Mouse (Mus musculus): Measurements from ENCODE around the gene Tmem273.

Tmem273 gene

DNA sequence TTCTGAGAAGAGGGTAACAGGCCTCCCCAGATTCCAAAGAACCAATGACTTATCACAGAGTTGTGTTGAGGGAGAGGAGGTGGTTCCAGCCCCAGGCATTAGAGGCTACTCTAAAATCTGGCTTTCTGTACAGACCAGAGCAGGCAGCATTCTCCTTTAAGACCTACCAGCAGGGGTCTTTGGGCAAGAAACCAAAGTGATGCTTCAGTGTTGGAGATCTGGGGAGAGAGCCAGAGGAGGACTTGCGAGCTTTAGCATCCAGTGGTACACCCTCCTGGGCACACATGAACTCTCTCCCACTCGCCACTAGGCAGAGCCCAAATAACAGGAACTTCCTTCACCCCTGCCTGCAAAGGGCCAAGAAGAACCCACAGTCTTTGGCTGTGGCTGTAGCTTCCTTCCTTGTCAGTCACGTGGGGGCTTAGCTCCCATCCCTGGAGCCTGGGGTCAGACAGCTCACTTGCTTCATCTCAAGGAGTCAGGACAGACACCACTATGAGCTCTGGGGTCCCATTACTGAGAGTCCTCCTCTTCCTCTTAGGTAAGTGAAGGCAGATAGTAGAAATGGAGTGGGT, at the start of gene Tmem273:
Gene Tmem273 (plus strand): TSS at position 408 of the 575 bp plus-strand sequence.
- DNase-seq, result peak; percentile 13

DNA sequence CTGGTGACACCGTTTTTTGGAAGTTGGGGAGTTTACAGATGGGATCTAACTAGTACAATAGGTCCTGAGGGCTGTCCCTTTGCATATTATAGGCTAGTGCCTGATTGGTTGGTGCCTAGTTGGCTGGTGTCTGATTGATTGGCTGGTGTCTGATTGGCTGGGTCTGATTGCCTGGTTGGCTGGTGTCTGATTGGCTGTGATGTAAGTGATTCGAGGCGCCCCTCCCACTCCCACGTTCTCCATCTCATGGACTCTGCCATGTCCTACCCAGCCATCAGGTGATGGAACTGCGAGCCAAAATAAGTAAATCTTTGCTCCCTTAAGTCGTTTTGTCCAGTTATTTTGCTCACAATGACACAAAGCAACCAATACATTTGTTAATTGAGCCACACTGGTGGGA, 49.2 kb upstream of the Tmem273 start:
- no peak for DNase-seq

DNA sequence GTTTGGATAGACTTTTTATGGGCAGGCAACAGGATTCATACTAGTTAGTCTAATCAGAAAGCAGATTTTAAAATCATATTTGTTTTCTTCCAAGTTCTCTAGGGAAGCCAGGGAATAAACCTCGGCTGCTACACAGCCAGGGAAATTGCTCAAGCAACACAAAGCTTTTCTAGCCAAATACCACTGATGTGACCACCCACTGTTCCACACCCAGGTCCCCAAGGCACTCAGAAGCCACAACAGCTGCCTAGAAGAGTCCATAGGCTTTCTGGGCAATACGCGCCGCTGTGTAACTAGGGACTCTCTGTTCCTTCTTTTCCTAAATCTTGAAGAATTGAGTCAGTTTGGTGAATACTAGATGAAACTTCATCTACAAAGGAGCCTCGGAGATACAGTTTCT, 47.2 kb upstream of the Tmem273 start:
- peak; percentile 6 for DNase-seq

DNA sequence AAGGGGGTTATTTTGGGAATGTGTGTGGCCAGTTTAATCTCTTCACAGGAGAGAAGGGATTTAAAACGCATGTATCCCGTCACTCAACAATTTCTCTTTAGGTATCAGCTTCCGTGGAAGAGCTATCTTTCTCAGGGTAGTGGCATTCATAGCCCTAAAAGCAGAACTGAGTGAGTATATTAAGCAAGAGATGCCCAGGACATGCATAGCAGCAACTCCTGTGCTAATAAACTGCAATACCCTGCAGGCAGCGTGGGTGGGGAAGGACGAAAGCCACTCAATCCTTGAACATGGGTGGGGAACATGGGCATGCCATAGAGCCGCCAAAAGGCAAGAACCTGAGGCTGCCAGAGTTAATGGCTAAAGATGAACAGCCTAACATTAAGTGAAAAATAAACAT, 37.2 kb upstream of the Tmem273 start:
- DNase-seq, result peak; percentile 2

DNA sequence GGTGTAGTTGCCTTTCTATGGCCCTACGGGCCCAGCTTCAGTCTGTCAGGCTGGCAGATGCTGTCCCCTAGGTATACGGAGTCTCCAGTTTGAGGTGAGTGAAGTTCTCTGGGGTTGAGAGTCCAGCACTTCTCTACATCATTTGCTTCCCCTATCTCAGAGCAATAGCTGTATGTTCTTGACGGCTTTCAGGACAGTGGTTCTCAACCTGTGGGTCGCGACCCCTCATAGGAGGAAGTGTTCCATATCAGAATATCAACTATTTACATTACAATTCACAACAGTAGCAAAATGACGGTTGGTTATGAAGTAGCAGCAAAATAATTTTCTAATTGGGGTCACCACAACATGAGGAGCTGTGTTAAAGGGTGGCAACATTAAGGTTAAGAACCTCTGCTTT, 35.0 kb upstream of the Tmem273 start:
- no peak for DNase-seq

DNA sequence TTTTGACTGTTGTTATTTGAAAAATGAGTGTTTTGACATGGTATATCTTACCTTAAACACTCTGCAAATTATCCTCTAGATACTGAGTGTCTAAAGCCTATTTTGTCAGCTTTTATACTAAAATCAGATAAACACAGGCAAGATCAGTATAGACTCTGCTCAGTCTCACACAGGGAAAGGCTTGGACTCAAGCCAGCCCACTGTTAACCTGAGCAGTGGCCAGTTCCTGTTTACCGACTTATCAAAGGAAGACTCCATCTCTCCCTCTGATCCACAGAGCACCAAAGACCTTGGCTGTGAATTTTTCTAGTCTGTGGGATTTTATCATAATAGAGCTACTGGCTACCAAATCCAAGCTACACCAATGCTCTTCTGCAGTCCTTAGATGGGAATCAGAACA, 31.5 kb upstream of the Tmem273 start:
- DNase-seq, result no peak

DNA sequence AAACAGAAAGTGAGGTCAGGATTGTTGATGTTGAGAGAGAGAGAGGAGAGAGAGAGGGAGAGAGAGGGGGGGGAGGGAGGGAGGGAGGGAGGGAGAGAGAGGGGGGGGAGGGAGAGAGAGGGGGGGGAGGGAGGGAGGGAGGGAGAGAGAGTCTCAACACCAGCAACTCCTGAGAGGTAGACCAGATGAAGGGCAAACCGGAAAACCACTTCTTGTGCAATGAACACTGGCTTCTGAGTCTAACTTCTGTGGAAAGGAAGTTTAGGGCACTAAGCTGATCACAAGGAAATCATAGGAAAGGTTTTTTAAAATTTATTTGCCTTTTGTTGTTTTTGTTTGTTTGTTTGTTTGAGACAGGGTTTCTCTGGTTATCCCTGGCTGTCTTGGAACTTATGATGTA, 23.6 kb upstream of the Tmem273 start:
- DNase-seq, result no peak

DNA sequence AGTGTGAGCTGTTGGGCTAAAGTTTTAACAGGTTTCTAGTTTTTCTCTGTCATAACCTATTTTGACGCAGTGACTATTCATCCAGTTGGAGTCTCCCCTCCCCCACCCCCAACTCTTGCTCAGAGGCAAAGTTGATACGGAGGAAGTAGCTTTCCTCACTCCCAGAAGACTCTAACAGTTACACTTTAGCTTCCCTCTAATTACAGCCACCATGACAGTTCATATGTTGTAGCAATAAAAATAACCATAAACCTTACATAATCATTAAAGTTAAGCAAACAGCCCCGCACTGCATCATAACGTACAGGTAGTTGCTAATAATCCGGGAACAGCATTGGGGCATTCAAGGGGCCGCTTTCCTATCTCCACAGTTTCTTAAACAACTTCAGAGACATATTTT, 15.2 kb upstream of the Tmem273 start:
- no peak for DNase-seq

DNA sequence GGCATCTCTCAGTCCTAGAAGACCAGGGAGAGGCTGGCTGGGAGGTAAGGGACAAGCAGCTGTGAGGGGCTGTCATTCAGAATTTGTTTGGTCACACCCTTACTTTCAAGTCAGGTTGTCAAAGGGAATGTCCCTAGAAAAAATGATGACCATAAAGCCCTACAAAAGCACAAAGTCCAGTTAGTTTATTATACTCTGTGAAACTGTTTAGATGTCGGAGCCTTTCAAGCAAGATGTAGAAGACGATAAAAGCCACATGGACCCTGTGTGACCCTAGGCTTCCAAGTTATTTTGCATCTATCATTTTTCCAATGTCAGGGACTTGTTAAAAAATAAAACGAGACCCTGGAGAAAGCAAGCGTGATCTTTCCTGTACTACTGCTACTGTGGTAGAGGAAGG, 13.7 kb upstream of the Tmem273 start:
- no peak for DNase-seq

DNA sequence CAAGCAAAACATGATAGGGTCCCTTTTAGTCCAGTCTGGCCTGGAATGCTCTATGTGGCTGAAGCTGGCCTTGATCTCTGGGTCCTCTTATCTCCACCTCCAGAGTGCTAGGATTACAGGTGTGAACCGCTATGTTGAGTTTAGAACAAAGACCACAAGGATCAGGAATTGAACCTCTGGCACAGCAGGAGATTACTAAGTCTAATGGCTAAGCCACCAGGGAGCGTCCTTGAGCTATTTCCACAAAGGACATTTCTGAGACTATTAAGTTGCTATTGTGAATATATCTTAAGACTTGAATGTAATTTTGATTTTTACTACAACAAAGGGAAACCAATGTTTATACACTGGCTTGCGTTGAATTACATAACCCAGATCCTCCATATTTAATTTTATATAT, 13.0 kb upstream of the Tmem273 start:
- peak; percentile 65 for DNase-seq

DNA sequence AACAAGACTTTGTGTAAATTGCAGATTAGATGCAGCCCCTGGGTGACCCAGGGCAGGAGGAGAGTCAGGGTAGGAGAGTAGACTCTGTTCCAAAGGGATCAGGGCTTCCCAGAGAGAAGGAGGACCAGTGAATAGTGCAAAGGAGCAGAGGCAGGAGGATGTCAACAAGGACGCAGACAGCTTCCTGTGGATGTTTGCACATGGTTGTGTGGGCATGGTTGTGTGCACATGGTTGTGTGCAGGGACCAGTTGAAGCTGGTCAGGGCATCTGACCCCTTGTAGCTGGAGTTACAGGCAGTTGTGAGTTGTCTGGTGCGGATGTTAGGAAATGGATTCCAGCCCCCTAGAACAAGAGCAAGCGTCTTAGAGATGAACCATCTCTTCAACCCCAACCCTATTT, 12.3 kb upstream of the Tmem273 start:
- DNase-seq, result no peak

DNA sequence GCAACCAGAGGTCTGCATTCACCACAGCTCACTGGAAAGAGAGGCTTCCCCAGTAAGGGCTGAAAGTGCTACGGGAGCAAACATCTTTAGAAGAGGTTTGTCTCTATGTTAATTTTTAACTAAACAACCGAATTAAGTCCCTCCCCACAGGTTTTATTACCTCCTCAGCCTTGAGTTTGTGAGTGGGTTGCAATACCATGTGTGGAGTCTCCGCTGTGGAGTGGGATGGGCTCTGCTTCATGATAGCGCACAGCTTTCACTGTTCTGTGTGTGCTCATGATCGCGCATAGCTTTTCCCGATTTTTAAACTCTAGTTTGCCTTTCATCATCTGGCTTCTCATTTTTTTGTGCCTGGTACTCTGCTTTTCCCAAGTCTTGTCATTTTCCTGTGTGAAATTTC, 9.7 kb upstream of the Tmem273 start:
- DNase-seq, result no peak

DNA sequence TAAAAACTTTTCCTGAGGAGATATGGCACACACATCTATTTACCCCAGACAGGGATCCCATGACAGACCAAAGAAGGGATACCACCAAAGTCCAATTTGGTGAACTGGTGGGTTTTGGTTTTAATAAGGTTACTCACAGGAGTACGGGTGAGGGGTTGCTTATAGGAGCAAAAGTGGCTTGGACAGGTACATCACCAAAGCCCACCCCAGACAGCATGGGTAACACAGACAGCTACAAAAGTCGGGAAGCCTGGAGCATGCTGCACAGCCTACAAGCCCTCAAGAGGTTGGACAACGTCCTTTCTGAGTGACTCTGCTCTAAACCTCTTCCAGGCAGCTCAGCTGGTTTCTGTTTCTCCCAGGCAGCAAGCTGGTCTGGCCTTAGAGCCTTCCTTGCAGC, 7.4 kb upstream of the Tmem273 start:
- no peak for DNase-seq

DNA sequence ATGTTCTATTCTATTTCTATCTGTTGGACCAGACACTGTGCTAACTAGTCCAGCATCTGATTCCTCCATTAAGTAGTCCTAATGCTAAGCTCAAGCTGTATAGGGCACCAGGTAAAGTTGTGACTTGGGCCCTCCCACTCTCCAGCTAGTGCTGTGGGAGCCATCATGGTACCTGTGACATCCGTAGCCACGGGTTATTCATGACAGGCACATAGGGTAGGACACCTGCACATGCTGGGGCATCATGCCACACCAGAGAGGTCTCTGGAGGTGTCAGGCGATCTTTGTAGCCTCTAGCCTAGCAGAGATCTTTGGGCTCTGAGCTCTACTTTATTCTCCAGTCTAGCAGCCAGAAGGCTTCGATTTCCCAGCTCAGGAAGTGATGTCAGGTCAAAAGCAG, 2.9 kb upstream of the Tmem273 start:
- DNase-seq, result no peak

DNA sequence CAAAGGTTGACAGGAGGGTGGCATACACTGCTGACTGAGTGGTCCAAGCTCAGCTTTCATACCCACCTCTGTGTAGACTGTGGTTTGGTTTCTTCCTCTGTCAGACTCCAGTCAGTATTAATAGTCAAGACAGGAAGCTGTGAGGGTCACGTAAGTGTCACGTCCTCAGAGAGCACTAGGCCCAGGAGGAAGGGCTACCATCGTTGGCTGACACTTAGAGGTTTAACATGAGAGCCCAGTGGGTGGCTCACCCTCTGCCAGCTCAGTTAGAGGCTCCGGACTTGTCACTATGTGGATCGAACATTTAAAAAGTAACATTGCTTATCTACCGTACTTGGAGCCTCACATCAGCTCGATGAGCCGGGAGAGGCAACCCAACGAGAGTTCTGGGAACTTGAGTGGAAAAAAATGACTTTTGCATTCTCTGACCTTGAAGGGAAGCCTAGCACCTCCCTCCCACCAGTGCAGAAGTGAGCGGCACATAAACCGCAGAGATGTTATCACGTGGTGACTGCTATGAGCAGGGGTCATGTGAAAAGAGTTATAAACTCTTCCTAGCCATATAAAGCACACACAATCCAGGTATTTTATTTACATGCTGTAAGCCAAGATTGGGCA, 1.5 kb upstream of the Tmem273 start:
- peak; percentile 24 for DNase-seq

DNA sequence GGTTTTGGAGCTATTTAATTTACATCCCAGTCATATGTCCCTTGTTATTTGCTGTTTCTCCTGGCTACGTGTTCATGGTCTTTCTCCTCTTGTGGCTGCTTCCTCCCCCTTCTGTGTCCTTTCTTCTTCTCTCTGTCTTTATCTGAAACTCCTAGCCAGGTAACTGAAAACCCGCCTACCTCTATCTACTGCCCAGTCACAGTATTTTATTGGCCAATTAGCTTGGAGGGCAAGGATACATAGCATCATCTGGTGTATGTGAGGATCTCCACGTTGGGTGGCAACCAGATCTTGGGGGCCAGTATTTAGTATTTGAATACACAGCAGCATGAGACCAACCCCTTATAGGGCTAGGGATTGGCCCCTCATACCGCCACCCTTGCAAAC, 1.0 kb upstream of the Tmem273 start:
- DNase-seq, result no peak

DNA sequence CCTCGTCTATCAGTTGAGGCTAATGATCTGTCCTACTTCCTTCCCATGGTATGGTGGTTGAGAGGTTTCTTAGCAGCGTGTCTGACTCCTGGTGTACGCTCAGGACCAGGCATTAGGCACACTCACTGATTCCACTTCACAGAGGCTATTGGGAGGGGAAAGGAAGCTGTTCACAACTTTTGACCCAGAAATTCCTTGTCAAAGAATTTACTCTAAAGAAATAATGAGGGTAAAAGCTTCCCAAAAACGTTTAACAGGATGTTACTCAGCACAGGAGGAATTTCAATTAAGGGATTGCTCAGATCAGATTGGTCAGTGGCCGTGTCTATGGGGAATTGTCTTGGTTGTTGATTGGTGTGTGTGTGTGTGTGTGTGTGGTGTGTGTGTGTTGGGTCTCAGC, 1.9 kb downstream of the Tmem273 start:
- no peak for DNase-seq

DNA sequence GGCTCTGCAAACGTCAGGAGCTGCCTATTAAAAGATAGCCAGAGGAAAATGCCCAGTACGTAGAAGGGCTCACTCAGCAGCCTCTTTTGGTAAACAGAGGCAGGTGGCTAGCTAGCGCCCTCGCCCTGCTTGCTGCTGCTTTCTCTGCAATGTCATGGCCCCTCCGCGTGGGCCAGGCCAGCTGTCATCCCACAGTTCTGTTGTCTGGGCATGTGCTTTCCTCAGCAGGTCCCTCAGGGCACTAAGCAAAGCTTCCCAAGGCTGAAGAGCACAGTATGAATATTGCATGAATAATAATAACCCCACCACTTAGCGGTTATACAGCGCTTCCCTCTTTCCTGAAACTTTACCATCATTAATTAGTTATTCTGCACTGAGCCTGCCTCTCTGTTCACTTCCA, 10.6 kb downstream of the Tmem273 start:
- DNase-seq, result no peak

DNA sequence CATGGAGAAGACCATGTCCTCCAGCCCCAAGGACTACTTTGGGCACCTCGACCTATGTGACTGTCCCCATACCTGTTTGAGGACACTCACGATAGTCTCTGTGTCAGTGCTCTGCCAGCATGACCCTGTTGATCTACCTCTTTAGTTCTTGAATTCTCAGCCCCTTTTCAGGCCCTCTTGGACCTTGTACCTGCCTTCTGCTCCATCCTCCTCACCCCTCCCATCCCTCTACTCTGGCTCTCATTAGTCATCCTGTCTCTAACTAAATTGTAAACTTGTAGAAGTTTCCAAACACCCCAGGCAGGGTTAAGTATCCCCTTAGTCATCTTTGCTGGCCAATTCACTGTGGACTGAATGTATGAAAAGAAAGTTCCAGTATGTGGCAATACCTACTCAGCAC, 12.0 kb downstream of the Tmem273 start:
- DNase-seq, result no peak

DNA sequence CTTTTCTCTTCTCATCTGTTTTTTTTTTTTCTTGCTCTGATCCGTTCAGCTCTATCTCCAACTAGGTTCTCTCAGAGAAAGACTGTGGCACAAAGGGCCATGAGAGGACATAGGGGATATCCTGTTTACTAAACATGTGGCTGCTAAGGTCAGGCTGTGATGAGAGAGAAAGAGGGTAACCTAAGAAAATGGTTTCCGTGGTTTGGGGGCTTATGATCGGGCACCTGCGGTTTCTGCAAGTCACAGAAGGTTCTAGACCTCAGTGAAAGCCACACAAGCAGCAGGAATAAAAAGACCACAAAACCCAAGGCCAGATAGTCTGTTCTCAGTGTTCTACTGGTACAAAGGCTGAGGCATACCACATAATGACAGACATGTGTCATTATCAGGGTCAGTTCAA, 12.6 kb downstream of the Tmem273 start:
- no peak for DNase-seq

DNA sequence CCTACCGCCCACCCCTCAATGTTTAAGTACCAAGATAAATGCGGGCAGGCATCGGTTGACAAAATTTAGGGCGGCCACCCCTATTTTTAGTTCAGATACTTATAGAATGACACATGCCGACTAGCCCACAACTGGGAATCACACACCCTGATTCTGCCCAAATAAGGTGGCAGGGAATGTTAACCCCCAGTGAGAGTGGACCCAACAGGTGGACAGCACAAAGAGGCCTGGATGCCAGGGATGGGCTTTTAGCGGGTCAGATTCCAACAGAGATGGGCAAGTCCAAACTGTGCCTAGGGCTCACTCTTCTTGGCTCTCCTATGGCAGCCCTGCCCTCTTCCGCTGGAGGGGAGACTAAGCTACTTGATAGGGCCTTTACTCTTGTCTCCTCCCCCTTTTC, 14.3 kb downstream of the Tmem273 start:
- no peak for DNase-seq

DNA sequence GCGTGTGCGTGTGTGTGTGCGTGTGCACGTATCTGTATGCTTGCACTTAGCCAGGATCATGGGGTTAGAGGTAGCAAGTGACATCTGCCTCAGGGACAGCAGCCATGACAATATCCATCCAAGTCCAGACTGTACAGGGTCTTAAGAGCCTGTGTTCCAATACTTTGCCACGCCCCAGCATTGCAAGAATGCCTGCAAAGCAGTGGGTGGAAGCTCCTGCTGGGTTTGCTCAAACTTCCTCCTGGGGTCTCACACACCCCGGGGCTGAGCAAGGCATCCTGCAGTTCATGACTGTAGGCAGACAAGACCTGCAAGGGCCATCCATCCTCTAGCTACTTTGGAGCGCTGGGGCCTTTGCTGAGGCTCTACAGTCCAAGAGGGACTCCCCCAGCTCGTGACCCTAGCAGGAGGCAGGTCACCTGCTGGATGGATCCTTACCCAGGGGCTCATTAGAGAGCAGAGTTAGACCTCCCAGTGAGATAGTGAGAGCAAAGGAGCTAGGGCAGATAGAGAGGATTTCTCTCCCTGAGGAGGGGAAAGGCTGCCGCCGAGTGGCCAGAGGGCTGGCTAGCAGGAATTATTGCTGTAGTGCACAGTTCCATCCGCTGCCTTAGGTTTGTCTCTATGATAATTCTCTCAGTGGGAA, 15.4 kb downstream of the Tmem273 start:
- DNase-seq, result no peak

DNA sequence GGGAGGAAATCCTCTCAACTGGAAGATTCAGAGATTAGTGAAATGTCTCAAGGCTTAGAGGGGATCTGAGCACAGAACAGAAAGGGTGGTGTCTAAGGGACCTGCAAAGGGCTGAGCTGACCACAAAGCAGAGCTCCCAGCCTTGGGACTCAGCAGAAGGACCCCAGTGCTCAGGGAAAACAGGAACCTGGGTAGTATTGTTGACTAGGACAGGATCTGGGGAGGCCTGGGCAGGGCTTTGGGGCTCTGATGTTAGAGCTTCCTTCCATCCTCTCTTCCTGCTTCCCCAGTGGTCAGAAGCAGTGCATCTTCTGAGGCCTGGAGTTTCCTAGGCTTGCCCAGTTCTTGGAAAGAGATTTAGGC, 15.9 kb downstream of the Tmem273 start:
- no peak for DNase-seq

DNA sequence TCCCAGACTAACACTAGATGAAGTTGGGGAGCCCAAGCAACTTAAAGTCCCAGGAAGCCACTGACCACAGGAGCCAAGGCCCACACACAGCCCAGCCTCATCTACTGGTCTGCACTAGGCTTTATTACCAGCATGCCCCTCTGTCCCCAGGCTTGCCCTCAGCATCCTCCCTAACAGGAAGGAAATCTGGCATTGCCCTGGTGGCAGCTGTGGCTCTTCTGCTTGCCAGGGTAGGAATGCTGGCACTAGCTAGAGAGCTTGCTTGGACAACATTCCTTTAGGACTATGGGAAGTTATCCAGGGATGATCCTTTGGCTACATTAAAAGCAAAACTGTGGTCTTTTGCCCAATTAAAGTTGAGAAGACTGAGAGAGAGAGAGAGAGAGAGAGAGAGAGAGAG, 24.3 kb downstream of the Tmem273 start:
- DNase-seq, result no peak

DNA sequence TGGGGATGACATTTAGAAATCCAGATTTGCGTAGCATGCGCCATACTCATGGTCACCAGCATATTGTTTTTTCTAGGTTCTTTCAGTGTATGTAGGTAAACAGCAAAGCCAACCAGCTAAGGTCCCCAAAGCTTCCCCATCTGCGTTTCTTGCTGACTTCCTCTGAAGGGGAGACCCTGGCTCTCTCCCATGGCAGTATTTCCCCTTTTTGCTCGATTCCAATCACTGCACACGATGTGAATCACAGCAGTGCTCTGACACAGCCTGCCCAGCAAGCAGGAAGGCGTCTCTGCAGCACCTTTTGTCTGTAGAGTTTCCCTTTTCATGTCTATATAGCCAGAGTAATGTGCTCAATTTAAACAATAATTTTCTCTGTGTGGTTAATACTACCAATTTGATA, 26.7 kb downstream of the Tmem273 start:
- DNase-seq, result no peak
